ENCODE assay signal across 24 mouse cellular contexts in genomic region chr1:182565351-182565835, GRCm38 (mm10). TPM values are rescaled to one million over a fixed set of nuclear protein-coding genes. Genes with fewer than 3 reads are reported as not detected.
DNase-seq lines count a peak whose midpoint lies in the region; ATAC-seq and TF ChIP-seq lines count a peak whose summit lies in the region.
"Had no signal": no experiment of that assay in that cellular context is flagged by ENCODE, and none has a peak within 500 bp of the region (broad histone marks: within the 10 kb centered on the region; RNA-seq: fewer than 3 reads in every experiment).

No protein-coding gene starts in this region.

- no peaks in the 10 kb centered on the region for H3K36me3 ChIP-seq in intestine, embryonic 16.5 days (ENCODE audit: control insufficient read depth, insufficient read depth, low read length)
- no peaks in the 10 kb centered on the region for H3K36me3 ChIP-seq in stomach, postnatal 0 days (ENCODE audit: control insufficient read depth, insufficient read depth, low read length)
- H3K36me3 ChIP-seq: embryonic facial prominence, embryonic 10.5 days; G1E; heart, embryonic 10.5 days; heart, embryonic 15.5 days; hindbrain, embryonic 13.5 days had no signal

- no peak for TF ChIP-seq CTCF in stomach, postnatal 0 days (IDR thresholded peaks at IDR 0.05; ENCODE audit: low read depth)

- H3K4me1 ChIP-seq in intestine, embryonic 16.5 days (ENCODE audit: control insufficient read depth, insufficient read depth, low read length), result peaks cover 17% of the 10 kb centered on the region
- no peaks in the 10 kb centered on the region; the same call in 1 of the 2 replicates for H3K4me1 ChIP-seq in stomach, postnatal 0 days (replicated peaks; ENCODE audit: control insufficient read depth, insufficient read depth)

- 84% methylated on average over 6 of the region's 6 CpGs for WGBS in intestine, embryonic 16.5 days
- 82% methylated on average over 6 of the region's 6 CpGs for WGBS in stomach, postnatal 0 days

- DNase-seq in adrenal gland, adult (ENCODE audit: inconsistent age in 2 of 2, low spot score in 1 of 2), result peak; percentile 63 to 81
- no peak for DNase-seq in adrenal gland, adult 18-20 months (ENCODE audit: low spot score in 2 of 2)
- peak; percentile 15 for DNase-seq in adrenal gland, postnatal 14 days
- no peak for DNase-seq in stomach, postnatal 0 days (ENCODE audit: low spot score)
- DNase-seq in ovary, postnatal 36 days (ENCODE audit: low spot score), result no peak
- no peak for DNase-seq in ovary, adult 18-20 months (ENCODE audit: low spot score)
- DNase-seq: B cell, adult 2 months; cerebellum, adult 11-12 months; cerebellum, adult 9-10 months; cerebellum, postnatal 36 days; gastrocnemius, adult 2 months; gastrocnemius, postnatal 25 days; heart, postnatal 14 days had no signal

- TF ChIP-seq EP300 in stomach, postnatal 0 days (optimal IDR thresholded peaks at IDR 0.05), result no peak

- H3K9ac ChIP-seq in intestine, embryonic 16.5 days (ENCODE audit: low read depth, low read length), result no peak overlapping the region
- H3K9ac ChIP-seq in stomach, postnatal 0 days (ENCODE audit: low read length), result no peak overlapping the region
- H3K9ac ChIP-seq: heart, embryonic 15.5 days; hindbrain, embryonic 13.5 days had no signal

- peak overlapping the region; percentile 31; the same call in 1 of the 2 replicates for H3K27ac ChIP-seq in intestine, embryonic 16.5 days (ENCODE audit: low read length)
- no peak overlapping the region; the same call in 1 of the 2 replicates for H3K27ac ChIP-seq in stomach, postnatal 0 days (replicated peaks)
- H3K27ac ChIP-seq: embryonic facial prominence, embryonic 10.5 days; gastrocnemius, adult 2 months; heart, embryonic 10.5 days; heart, embryonic 15.5 days; hindbrain, embryonic 13.5 days; hindbrain, postnatal 0 days had no signal

- no peak overlapping the region for H3K4me3 ChIP-seq in intestine, embryonic 16.5 days (ENCODE audit: low read length)
- no peak overlapping the region for H3K4me3 ChIP-seq in stomach, postnatal 0 days (ENCODE audit: low read depth, low read length)
- H3K4me3 ChIP-seq: embryonic facial prominence, embryonic 10.5 days; gastrocnemius, adult 2 months; heart, embryonic 10.5 days; heart, embryonic 15.5 days; hindbrain, embryonic 13.5 days had no signal

- no peaks in the 10 kb centered on the region for H3K9me3 ChIP-seq in intestine, embryonic 16.5 days (ENCODE audit: control insufficient read depth, low read length)
- H3K9me3 ChIP-seq in stomach, postnatal 0 days (ENCODE audit: control insufficient read depth, low read length), result no peaks in the 10 kb centered on the region
- H3K9me3 ChIP-seq: embryonic facial prominence, embryonic 10.5 days; heart, embryonic 10.5 days; heart, embryonic 15.5 days; hindbrain, embryonic 13.5 days had no signal

- H3K4me2 ChIP-seq in intestine, embryonic 16.5 days (ENCODE audit: low read depth, low read length), result no peak overlapping the region
- peak overlapping the region; percentile 12; the same call in 1 of the 2 replicates for H3K4me2 ChIP-seq in stomach, postnatal 0 days (replicated peaks; ENCODE audit: low read depth)
- H3K4me2 ChIP-seq: heart, embryonic 15.5 days; hindbrain, embryonic 13.5 days had no signal

- H3K27me3 ChIP-seq in intestine, embryonic 16.5 days (replicated peaks; ENCODE audit: control insufficient read depth, insufficient read depth, low read length), result no peaks in the 10 kb centered on the region
- H3K27me3 ChIP-seq in stomach, postnatal 0 days (ENCODE audit: control insufficient read depth, insufficient read depth, low read length), result no peaks in the 10 kb centered on the region
- H3K27me3 ChIP-seq: hindbrain, embryonic 13.5 days had no signal

- ATAC-seq in intestine, embryonic 16.5 days, result no peak
- ATAC-seq in stomach, postnatal 0 days (ENCODE audit: low FRiP score, low TSS enrichment), result no peak
- ATAC-seq: CD4-positive, CD25-positive, alpha-beta regulatory T cell, adult 4 months; forebrain, embryonic 14.5 days; hindbrain, postnatal 0 days had no signal

RNA-seq across cellular contexts. Expression of gene Capn8, which starts 0.6 kb away (rescaled TPM):
- under 1 TPM; 0.19 to 0.33 TPM for total RNA-seq in adrenal gland, adult 18-20 months (2021)
- total RNA-seq in adrenal gland, postnatal 14 days (2021), result 0.15 TPM in 1 of 2 replicates, not detected in the other
- polyA plus RNA-seq in intestine, embryonic 16.5 days (2015; fragmentation: Nextera tagmentation; extraction: Ambion mirVana), result 3.6 and 4.2 TPM in 2 replicates
- polyA plus RNA-seq in stomach, postnatal 0 days (2015; fragmentation: Nextera tagmentation; extraction: Ambion mirVana), result 10.1 and 12.8 TPM in 2 replicates
- total RNA-seq: G1E; gastrocnemius, adult 2 months; gastrocnemius, postnatal 25 days; granulocyte monocyte progenitor cell, adult 5-6 weeks; heart, postnatal 14 days; hematopoietic stem cell, adult 5-6 weeks; hindbrain, postnatal 0 days had no signal
- polyA plus RNA-seq: CD4-positive, CD25-positive, alpha-beta regulatory T cell, adult 4 months; embryonic facial prominence, embryonic 10.5 days; G1E; heart, embryonic 15.5 days; hindbrain, postnatal 0 days had no signal

RNA-seq across cellular contexts. Expression of gene Capn2, which starts 48.0 kb away (rescaled TPM):
- total RNA-seq in adrenal gland, adult 18-20 months (2021), result 100 to 1,000 TPM in 1 of 2 experiments, 10 to 100 TPM in 1; 63.1 to 122 TPM
- 72.2 and 78.0 TPM in 2 replicates for total RNA-seq in adrenal gland, postnatal 14 days (2021)
- polyA plus RNA-seq in intestine, embryonic 16.5 days (2015; fragmentation: Nextera tagmentation; extraction: Ambion mirVana), result 74.8 and 77.0 TPM in 2 replicates
- 54.4 and 55.6 TPM in 2 replicates for polyA plus RNA-seq in stomach, postnatal 0 days (2015; fragmentation: Nextera tagmentation; extraction: Ambion mirVana)
- polyA plus RNA-seq: G1E had no signal

Comparison
In these comparisons a context has a peak if more than half of its experiments do, and no peak if none do; other contexts are left out.
1. DNase-seq: peak in adrenal gland, adult (2 of 2) and adrenal gland, postnatal 14 days (single experiment); none in adrenal gland, adult 18-20 months (0 of 2), stomach, postnatal 0 days (single experiment), ovary, postnatal 36 days (single experiment) and ovary, adult 18-20 months (single experiment).